Mouse (Mus musculus): ENCODE data around the gene Ak4.
"Not testable (repeated sequence)": the region's sequence is repeated elsewhere in the genome, so short reads cannot be mapped to it uniquely, and the experiment has no call there.

Ak4 gene

GRCm38 (mm10) chr4:101423571-101423970 is 4.5 kb downstream of the Ak4 start:
- no peak for DNase-seq (ENCODE audit: low spot score)

GRCm38 (mm10) chr4:101424495-101424894 is 5.4 kb downstream of the Ak4 start:
- no peak for DNase-seq (ENCODE audit: low spot score)

GRCm38 (mm10) chr4:101425119-101425518 is 6.0 kb downstream of the Ak4 start:
- DNase-seq (ENCODE audit: low spot score) = no peak

- DNase-seq (ENCODE audit: low spot score) = no peak
Measured at GRCm38 (mm10) chr4:101425666-101426065, 6.6 kb downstream of the Ak4 start.

- DNase-seq (ENCODE audit: low spot score) = no peak
Measured at GRCm38 (mm10) chr4:101426566-101426965, 7.5 kb downstream of the Ak4 start.

- no peak for DNase-seq (ENCODE audit: low spot score)
Measured at GRCm38 (mm10) chr4:101427886-101428680, 9.0 kb downstream of the Ak4 start.

- no peak for DNase-seq (ENCODE audit: low spot score)
Measured at GRCm38 (mm10) chr4:101429073-101429472, 10.0 kb downstream of the Ak4 start.

- no peak for DNase-seq (ENCODE audit: low spot score)
Measured at GRCm38 (mm10) chr4:101430000-101430399, 10.9 kb downstream of the Ak4 start.

GRCm38 (mm10) chr4:101436761-101437512 is 17.9 kb downstream of the Ak4 start:
- DNase-seq (ENCODE audit: low spot score) = peak; percentile 57

- no peak for DNase-seq (ENCODE audit: low spot score)
Measured at GRCm38 (mm10) chr4:101438271-101438670, 19.2 kb downstream of the Ak4 start.

- no peak for DNase-seq (ENCODE audit: low spot score)
Measured at GRCm38 (mm10) chr4:101439738-101440389, 20.8 kb downstream of the Ak4 start.

GRCm38 (mm10) chr4:101442791-101443190 is 23.7 kb downstream of the Ak4 start:
- no peak for DNase-seq (ENCODE audit: low spot score)

- DNase-seq (ENCODE audit: low spot score) = no peak
Measured at GRCm38 (mm10) chr4:101443419-101443991, 24.4 kb downstream of the Ak4 start.

- DNase-seq (ENCODE audit: low spot score) = no peak
Measured at GRCm38 (mm10) chr4:101445660-101446059, 26.6 kb downstream of the Ak4 start.

GRCm38 (mm10) chr4:101446606-101447005 is 27.5 kb downstream of the Ak4 start:
- not testable (repeated sequence) for DNase-seq (ENCODE audit: low spot score)

- DNase-seq (ENCODE audit: low spot score) = no peak
Measured at GRCm38 (mm10) chr4:101448701-101449100, 29.6 kb downstream of the Ak4 start.

GRCm38 (mm10) chr4:101449344-101449743 is 30.3 kb downstream of the Ak4 start:
- DNase-seq (ENCODE audit: low spot score) = no peak

- DNase-seq (ENCODE audit: low spot score) = peak; percentile 70
Measured at GRCm38 (mm10) chr4:101450150-101450780, 31.2 kb downstream of the Ak4 start.

GRCm38 (mm10) chr4:101451089-101451488 is 32.0 kb downstream of the Ak4 start:
- no peak for DNase-seq (ENCODE audit: low spot score)

GRCm38 (mm10) chr4:101452829-101453228 is 33.8 kb downstream of the Ak4 start:
- no peak for DNase-seq (ENCODE audit: low spot score)

- no peak for DNase-seq (ENCODE audit: low spot score)
Measured at GRCm38 (mm10) chr4:101457176-101457575, 38.1 kb downstream of the Ak4 start.

- peak; percentile 67 for DNase-seq (ENCODE audit: low spot score)
Measured at GRCm38 (mm10) chr4:101458341-101458740, 39.3 kb downstream of the Ak4 start.

All from layer of hippocampus, adult 9-10 months (tissue).